Mouse (Mus musculus) midbrain, embryonic 10.5 days (tissue): Measurements from ENCODE around the gene Plgrkt. TPM values are rescaled to one million over a fixed set of nuclear protein-coding genes. Genes with fewer than 3 reads are reported as not detected.

ENCODE experiments used
- DNase-seq: peaks from one replicate; pipeline ENCODE4 v3.0.0-alpha.2; 2017; ENCODE audit warnings: low spot score
- H3K27ac ChIP-seq: fragments of 300-500 bp; sonication (generic); replicated peaks from 2 replicates; pipeline ENCODE4 v1.5.1; 2016; ENCODE audit warnings: mild to moderate bottlenecking
- H3K27me3 ChIP-seq: fragments of 300-500 bp; sonication (generic); 2 replicates; pipeline ENCODE4 v1.6.1; 2016; ENCODE audit warnings: low read depth, mild to moderate bottlenecking; ENCODE audit not compliant: poor library complexity, severe bottlenecking
- H3K36me3 ChIP-seq: fragments of 300-500 bp; sonication (generic); 2 replicates; pipeline ENCODE4 v1.6.1; 2016; ENCODE audit warnings: mild to moderate bottlenecking, moderate library complexity
- H3K4me1 ChIP-seq: fragments of 300-500 bp; sonication (generic); 2 replicates; pipeline ENCODE4 v1.6.1; 2016
- H3K4me3 ChIP-seq: fragments of 300-500 bp; sonication (generic); 2 replicates; pipeline ENCODE4 v1.5.1; 2016; ENCODE audit warnings: mild to moderate bottlenecking, moderate library complexity
- H3K9me3 ChIP-seq: fragments of 300-500 bp; sonication (generic); replicated peaks from 2 replicates; pipeline ENCODE4 v1.6.1; 2016; ENCODE audit warnings: mild to moderate bottlenecking
- WGBS: fragments of 180-500 bp; shearing (Covaris S2); methylation state at CpG from one replicate; pipeline ENCODE4 v1.1.7; 2016; 5-methylcytosine and 5-hydroxymethylcytosine counted together
- polyA plus RNA-seq: library from polyadenylated mRNA; unstranded; fragments of >200 nt; fragmentation: Nextera tagmentation; extraction: Ambion mirVana; gene quantifications from 2 replicates; pipeline ENCODE4 v1.2.1, GENCODE M21; 2016

Gene Plgrkt
- polyA plus RNA-seq, 1 experiment from 2014 or later = 40.4 TPM

DNA sequence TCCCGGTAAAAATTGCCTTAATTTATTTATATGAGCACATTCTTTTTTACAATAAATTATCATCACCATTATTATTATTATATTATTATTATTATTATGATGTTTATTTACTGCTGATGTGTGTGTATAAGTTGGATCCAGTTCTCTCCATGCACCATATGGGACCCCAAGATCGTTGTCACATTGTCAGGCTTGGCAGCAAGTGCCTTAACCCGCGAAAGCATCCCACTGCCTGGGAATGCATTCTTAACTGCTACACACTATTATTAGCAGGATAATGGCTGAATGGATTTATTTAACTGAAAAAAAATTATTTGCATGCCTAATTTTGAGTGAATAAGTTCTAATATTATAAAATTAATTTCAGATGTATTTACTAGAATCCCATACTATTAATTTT, 40.8 kb downstream of the Plgrkt start:
- Histone ChIP-seq H3K27ac (no peak overlapping the region), H3K36me3 (no peaks in the 10 kb centered on the region), H3K27me3 (peaks cover 21% of the 10 kb centered on the region), H3K4me1 (peaks cover 13% of the 10 kb centered on the region), H3K9me3 (no peaks in the 10 kb centered on the region), H3K4me3 (no peak overlapping the region)
- no peak for DNase-seq
- WGBS = 96% methylated on average over 4 of the region's 4 CpGs

DNA sequence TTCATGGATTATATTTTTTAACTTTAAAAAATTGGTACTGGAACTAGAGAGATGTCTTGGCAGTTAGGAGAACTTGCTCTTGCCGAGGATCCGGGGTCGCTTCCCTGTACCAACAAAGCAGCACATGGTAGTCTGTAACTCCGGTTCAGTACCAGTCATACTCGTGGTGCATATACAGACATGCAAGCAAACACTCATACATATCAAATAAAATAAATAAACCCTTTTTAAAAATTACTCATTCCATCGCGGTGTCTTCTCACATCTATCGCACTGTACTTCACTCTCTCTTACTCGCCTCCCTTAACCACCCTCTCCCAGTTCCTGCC, 41.4 kb downstream of the Plgrkt start:
- Histone ChIP-seq H3K36me3 (no peaks in the 10 kb centered on the region), H3K27ac (no peak overlapping the region), H3K9me3 (no peaks in the 10 kb centered on the region), H3K4me3 (peak overlapping the region; percentile 54; the same call in 1 of the 2 replicates), H3K4me1 (peaks cover 13% of the 10 kb centered on the region), H3K27me3 (peaks cover 21% of the 10 kb centered on the region)
- WGBS = 74% methylated on average over 9 of the region's 9 CpGs
- no peak for DNase-seq

DNA sequence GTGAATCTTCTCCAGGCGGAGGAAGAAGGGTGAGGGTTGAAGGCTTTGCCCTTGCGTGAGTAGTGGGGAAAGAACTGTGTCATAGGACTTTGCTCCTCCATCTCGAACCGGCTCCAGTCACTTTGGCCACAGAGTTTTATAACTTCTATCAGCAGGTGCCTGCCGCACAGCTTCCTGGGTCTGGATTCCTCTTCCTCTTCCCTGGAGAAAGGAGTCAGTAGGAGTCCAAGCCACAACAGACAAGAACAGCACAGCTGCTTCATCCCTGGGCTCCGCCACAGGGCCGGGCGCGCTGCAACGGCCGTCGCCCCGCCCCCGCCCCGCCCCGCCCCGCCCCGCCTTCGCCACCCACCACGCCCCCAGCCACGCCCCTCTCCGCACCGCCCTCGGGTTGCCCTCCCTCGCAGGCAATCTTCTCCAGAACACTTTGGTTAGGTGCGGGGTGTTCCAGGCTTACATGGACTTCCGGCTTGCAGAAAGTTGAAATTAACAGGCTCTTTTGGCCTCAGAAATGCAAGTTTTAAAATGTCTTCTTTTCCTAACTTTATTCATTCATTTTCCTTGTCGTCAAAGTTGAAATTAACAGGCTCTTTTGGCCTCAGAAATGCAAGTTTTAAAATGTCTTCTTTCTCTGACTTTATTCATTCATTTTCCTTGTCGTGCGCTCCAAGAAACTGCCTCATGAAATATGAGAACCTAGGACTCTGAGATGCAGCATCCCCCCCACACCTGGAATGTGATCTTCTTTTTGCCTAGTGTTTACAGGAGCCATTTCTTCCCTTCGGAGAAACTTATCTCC, 41.9 kb downstream of the Plgrkt start, which contains the start of gene Insl6:
Insl6 (minus strand) TSS at position 304 of the 799 bp plus-strand sequence.
- peaks cover 13% of the 10 kb centered on the region for H3K4me1 ChIP-seq
- H3K27me3 ChIP-seq = peaks cover 21% of the 10 kb centered on the region
- H3K36me3 ChIP-seq = no peaks in the 10 kb centered on the region
- peak within 1 kb of the TSS; percentile 61 for H3K27ac ChIP-seq
- H3K4me3 ChIP-seq = peak within 1 kb of the TSS; percentile 54
- H3K9me3 ChIP-seq = no peaks in the 10 kb centered on the region
- 6% methylated on average over 31 of the region's 31 CpGs for WGBS
- peak; percentile 84 for DNase-seq

DNA sequence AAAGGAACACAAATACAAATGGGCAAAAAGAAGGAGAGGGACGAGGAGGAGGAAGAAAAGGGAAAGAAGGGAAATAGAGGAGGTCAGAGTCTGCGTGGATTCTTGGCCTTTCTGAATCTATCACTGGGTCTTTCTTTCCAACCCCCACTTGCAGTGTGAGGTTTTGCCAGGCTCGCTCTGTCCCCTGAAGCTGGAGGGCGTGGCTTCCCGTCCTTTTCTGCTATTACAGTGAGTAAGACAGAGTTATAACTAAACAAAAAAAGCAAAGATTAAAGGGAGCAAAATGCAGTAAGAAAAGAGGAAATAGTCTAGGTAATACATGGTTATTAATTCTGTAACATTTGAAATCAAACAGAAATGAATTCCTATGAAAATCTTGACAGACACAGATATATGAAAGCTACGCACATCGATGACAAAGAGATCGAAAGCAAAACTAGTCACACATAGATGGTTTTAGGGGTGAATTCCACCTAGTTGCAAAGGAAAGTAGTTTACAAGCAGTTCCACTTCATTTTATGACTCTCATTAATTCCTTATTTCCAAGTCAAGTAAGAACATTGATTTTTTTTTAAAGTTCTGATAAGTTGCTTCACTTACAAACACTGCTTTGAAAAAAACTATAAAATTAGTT, 43.7 kb downstream of the Plgrkt start:
- Histone ChIP-seq H3K9me3 (no peaks in the 10 kb centered on the region), H3K27ac (no peak overlapping the region), H3K36me3 (no peaks in the 10 kb centered on the region), H3K4me3 (no peak overlapping the region), H3K4me1 (peaks cover 13% of the 10 kb centered on the region), H3K27me3 (peaks cover 21% of the 10 kb centered on the region)
- 80% methylated on average over 8 of the region's 8 CpGs for WGBS
- no peak for DNase-seq

DNA sequence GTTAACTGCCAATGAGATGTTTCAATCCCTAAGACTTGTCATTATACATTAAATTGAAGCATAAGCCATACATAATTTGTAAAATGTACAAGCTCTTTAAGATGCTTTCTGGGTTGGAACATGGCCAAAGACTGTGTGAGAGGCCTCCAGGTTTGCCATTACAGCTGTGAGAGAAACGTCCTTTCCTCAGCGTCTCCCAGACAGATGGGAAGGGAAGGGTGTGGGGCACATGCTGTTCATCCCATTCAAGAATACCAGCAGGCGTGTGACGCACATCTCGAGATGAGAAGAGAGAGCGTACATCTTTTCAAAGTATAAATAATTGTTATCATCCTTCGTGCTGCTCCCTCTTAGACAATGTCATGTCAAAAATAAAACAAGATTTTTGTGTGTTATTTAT, 54.5 kb downstream of the Plgrkt start:
- WGBS = 73% methylated on average over 7 of the region's 7 CpGs
- DNase-seq = no peak
- Histone ChIP-seq H3K27me3 (no peaks in the 10 kb centered on the region), H3K27ac (no peak overlapping the region), H3K36me3 (peaks cover 41% of the 10 kb centered on the region), H3K9me3 (peaks cover 16% of the 10 kb centered on the region), H3K4me1 (no peaks in the 10 kb centered on the region), H3K4me3 (no peak overlapping the region)

DNA sequence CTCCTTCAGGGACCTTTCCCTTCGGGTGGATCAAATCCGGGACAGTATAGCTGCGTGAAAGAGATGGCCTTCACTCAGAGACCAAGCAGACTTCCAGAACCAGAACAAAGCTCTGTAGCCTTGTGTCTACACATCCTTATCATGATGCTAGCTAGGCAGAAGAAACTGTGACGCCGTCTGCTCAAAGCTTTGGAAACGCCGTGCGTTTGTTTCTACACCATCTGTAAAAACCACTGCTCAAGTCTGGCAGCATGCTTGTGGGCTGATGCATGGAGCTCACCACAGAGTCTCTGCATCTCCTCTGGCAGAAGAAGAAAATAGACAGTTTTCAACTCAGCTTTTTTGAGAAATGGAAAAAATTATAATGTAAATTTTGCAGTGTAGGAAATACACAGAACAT, 55.4 kb downstream of the Plgrkt start:
- peaks cover 11% of the 10 kb centered on the region for H3K9me3 ChIP-seq
- H3K4me1 ChIP-seq = no peaks in the 10 kb centered on the region
- peaks cover 39% of the 10 kb centered on the region for H3K36me3 ChIP-seq
- no peaks in the 10 kb centered on the region for H3K27me3 ChIP-seq
- no peak overlapping the region for H3K27ac ChIP-seq
- H3K4me3 ChIP-seq = no peak overlapping the region
- WGBS = 95% methylated on average over 8 of the region's 8 CpGs
- no peak for DNase-seq

DNA sequence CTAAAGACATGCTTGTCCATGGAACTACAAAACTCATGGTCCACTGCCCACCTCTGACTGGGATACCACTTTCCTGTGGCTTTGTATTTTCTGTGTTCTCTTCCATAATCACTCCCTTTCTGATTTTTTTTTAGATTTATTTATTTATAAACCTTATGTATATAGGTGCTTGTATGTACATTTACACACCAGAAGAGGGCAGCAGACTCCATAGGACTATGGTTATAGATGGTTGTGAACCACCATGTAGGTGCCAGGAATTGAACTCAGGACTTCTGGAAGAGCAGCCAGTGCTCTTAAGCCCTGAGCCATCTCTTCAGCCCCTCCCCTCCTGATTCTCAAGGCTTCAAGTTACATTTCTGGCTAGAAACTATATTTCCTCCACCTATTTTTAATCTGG, 58.4 kb downstream of the Plgrkt start:
- H3K4me1 ChIP-seq = no peaks in the 10 kb centered on the region
- no peaks in the 10 kb centered on the region for H3K9me3 ChIP-seq
- peaks cover 34% of the 10 kb centered on the region for H3K36me3 ChIP-seq
- H3K4me3 ChIP-seq = no peak overlapping the region
- DNase-seq = no peak
- H3K27ac ChIP-seq = no peak overlapping the region
- H3K27me3 ChIP-seq = no peaks in the 10 kb centered on the region

DNA sequence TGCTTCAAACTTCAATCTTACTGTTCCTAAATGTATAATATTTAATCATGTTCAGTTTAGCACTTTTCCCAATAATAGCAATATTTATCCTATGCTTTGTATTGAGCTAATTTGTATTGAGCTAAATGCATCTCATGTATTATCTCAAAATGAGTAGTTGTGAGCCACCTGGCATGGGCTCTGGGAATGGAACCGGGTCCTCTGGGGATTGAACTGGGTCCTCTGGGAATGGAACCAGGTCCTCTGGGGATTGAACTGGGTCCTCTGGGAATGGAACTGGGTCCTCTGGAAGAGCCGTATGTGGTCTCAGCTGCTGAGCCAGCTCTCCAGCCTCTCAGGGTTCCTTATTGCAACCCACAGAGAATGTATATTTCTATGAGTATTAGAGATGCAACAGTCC, 65.1 kb downstream of the Plgrkt start:
- no peak overlapping the region for H3K4me3 ChIP-seq
- WGBS = 89% methylated on average over 2 of the region's 2 CpGs
- H3K9me3 ChIP-seq = no peaks in the 10 kb centered on the region
- H3K4me1 ChIP-seq = peaks cover 4% of the 10 kb centered on the region; the same call in 1 of the 2 replicates
- no peak overlapping the region for H3K27ac ChIP-seq
- no peaks in the 10 kb centered on the region for H3K27me3 ChIP-seq
- no peak for DNase-seq
- H3K36me3 ChIP-seq = peaks cover 48% of the 10 kb centered on the region

DNA sequence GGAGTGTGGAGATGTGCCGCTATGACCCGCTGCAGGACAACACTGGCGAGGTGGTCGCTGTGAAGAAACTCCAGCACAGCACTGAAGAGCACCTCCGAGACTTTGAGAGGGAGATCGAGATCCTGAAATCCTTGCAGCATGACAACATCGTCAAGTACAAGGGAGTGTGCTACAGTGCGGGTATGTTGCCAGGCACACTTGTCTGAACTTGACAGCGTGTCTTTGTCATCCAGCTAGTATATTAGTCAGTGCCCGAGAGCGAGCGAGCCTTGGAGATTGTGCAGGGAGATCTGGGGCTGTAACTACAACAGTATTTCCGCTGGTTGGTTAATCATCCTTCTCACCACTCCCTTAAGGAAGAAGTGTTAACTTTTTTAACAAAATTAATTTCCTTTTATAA, 66.3 kb downstream of the Plgrkt start:
- Histone ChIP-seq H3K4me3 (no peak overlapping the region), H3K36me3 (peaks cover 55% of the 10 kb centered on the region), H3K27me3 (no peaks in the 10 kb centered on the region), H3K27ac (no peak overlapping the region), H3K9me3 (no peaks in the 10 kb centered on the region), H3K4me1 (peaks cover 4% of the 10 kb centered on the region; the same call in 1 of the 2 replicates)
- DNase-seq = no peak
- 92% methylated on average over 13 of the region's 13 CpGs for WGBS

Other genes with a start within 250 kb of the Plgrkt start
- 5.9 and 7.7 TPM in 2 replicates for gene Jak2, start 115.6 kb downstream of the Plgrkt start, polyA plus RNA-seq
- gene Insl6, start 42.0 kb downstream of the Plgrkt start, polyA plus RNA-seq = 5.4 and 8.9 TPM in 2 replicates
- gene Rln1, start 32.7 kb downstream of the Plgrkt start, polyA plus RNA-seq = 0.57 and 1.3 TPM in 2 replicates
- 0.29 and 0.38 TPM in 2 replicates for gene Cd274, start 65 bp upstream of the Plgrkt start, polyA plus RNA-seq
- not detected in 2 replicates for gene Pdcd1lg2, start 43.5 kb upstream of the Plgrkt start, polyA plus RNA-seq
- 9.8 and 10.2 TPM in 2 replicates for gene Ric1, start 154.9 kb upstream of the Plgrkt start, polyA plus RNA-seq